Mouse (Mus musculus) bone marrow macrophage, adult 2 months (primary cell): Measurements from ENCODE around the gene Ttc7. TPM values are rescaled to one million over a fixed set of nuclear protein-coding genes. Genes with fewer than 3 reads are reported as not detected.
A peak's percentile ranks its signal among the peaks of the same experiment; 100 is the strongest.

Source experiments
- H3K27ac ChIP-seq: 2 replicates; pipeline ENCODE4 v1.5.1; 2012; ENCODE audit warnings: low read depth, low read length; ENCODE audit not compliant: insufficient read depth
- H3K4me1 ChIP-seq: 2 replicates; pipeline ENCODE4 v1.6.1; 2012; ENCODE audit warnings: low read length; ENCODE audit not compliant: control insufficient read depth, insufficient read depth
- H3K4me3 ChIP-seq: 2 replicates; pipeline ENCODE4 v1.5.1; 2012; ENCODE audit warnings: mild to moderate bottlenecking, low read length, moderate library complexity; ENCODE audit not compliant: insufficient read depth
- CTCF ChIP-seq: IDR thresholded peaks from 2 replicates; pipeline ENCODE4 v1.5.1; 2012; ENCODE audit warnings: low read depth, mild to moderate bottlenecking, low read length, moderate library complexity
- POLR2A ChIP-seq: IDR thresholded peaks from 2 replicates; pipeline ENCODE4 v1.6.1; 2012; ENCODE audit warnings: mild to moderate bottlenecking, low read depth, low read length, borderline replicate concordance
- polyA plus RNA-seq: library from polyadenylated mRNA; stranded (reverse); fragments of >200 nt; gene quantifications from 2 replicates; pipeline ENCODE4 v1.2.4, GENCODE M21; 2012; ENCODE audit not compliant: missing spikeins, insufficient read depth, insufficient read length

Ttc7 gene
- polyA plus RNA-seq, 1 experiment = 93.3 TPM

GRCm38 (mm10) chr17:87349069-87349468 is 66.4 kb downstream of the Ttc7 start:
- Histone ChIP-seq H3K27ac (no peak overlapping the region), H3K4me3 (no peak overlapping the region), H3K4me1 (peaks cover 13% of the 10 kb centered on the region)
- TF ChIP-seq POLR2A (no peak), CTCF (no peak)

GRCm38 (mm10) chr17:87349575-87349974 is 66.9 kb downstream of the Ttc7 start:
- Histone ChIP-seq H3K4me3 (no peak overlapping the region), H3K27ac (no peak overlapping the region), H3K4me1 (peaks cover 17% of the 10 kb centered on the region)
- no peak for TF ChIP-seq POLR2A
- TF ChIP-seq CTCF = no peak

- H3K27ac ChIP-seq = 0 out of 2 replicates have a peak overlapping the region, but pooled peaks have one; percentile 22
- H3K4me3 ChIP-seq = no peak overlapping the region
- peaks cover 17% of the 10 kb centered on the region for H3K4me1 ChIP-seq
- no peak for TF ChIP-seq CTCF
- TF ChIP-seq POLR2A = no peak
These were observed 68.0 kb downstream of the Ttc7 start for GRCm38 (mm10) chr17:87350471-87351240.

GRCm38 (mm10) chr17:87351241-87352105 is 68.8 kb downstream of the Ttc7 start:
- TF ChIP-seq POLR2A (no peak), CTCF (no peak)
- Histone ChIP-seq H3K4me1 (peaks cover 17% of the 10 kb centered on the region), H3K27ac (no peak overlapping the region), H3K4me3 (no peak overlapping the region)

- H3K4me3 ChIP-seq = no peak overlapping the region
- TF ChIP-seq CTCF (no peak), POLR2A (no peak)
- H3K27ac ChIP-seq = no peak overlapping the region
- H3K4me1 ChIP-seq = peaks cover 17% of the 10 kb centered on the region
These were observed 69.6 kb downstream of the Ttc7 start for GRCm38 (mm10) chr17:87352106-87352897.

GRCm38 (mm10) chr17:87352898-87353225 is 70.2 kb downstream of the Ttc7 start:
- peaks cover 17% of the 10 kb centered on the region for H3K4me1 ChIP-seq
- no peak for TF ChIP-seq CTCF
- no peak for TF ChIP-seq POLR2A

GRCm38 (mm10) chr17:87353745-87354320 is 71.1 kb downstream of the Ttc7 start:
- TF ChIP-seq POLR2A (no peak), CTCF (no peak)
- H3K4me1 ChIP-seq = peaks cover 17% of the 10 kb centered on the region
- H3K27ac ChIP-seq = no peak overlapping the region
- H3K4me3 ChIP-seq = no peak overlapping the region

More at GRCm38 (mm10) chr17:87352898-87353225, 70.2 kb downstream of the Ttc7 start:
- Histone ChIP-seq H3K4me3 (no peak overlapping the region), H3K27ac (no peak overlapping the region)

- H3K4me3 ChIP-seq = no peak overlapping the region
- H3K4me1 ChIP-seq = peaks cover 17% of the 10 kb centered on the region
These were observed 72.8 kb downstream of the Ttc7 start for GRCm38 (mm10) chr17:87355456-87355855.

GRCm38 (mm10) chr17:87356261-87356660 is 73.6 kb downstream of the Ttc7 start:
- TF ChIP-seq POLR2A = no peak
- no peak for TF ChIP-seq CTCF
- H3K4me3 ChIP-seq = no peak overlapping the region
- no peak overlapping the region for H3K27ac ChIP-seq
- peaks cover 9% of the 10 kb centered on the region for H3K4me1 ChIP-seq

More at GRCm38 (mm10) chr17:87355456-87355855, 72.8 kb downstream of the Ttc7 start:
- no peak overlapping the region for H3K27ac ChIP-seq
- no peak for TF ChIP-seq CTCF
- no peak for TF ChIP-seq POLR2A

GRCm38 (mm10) chr17:87357506-87357905 is 74.8 kb downstream of the Ttc7 start:
- TF ChIP-seq POLR2A = no peak
- TF ChIP-seq CTCF = no peak
- Histone ChIP-seq H3K27ac (no peak overlapping the region), H3K4me3 (no peak overlapping the region), H3K4me1 (peaks cover 8% of the 10 kb centered on the region)
